Mouse (Mus musculus): Measurements from ENCODE around the gene Arrdc2. TPM values are rescaled to one million over a fixed set of nuclear protein-coding genes. Genes with fewer than 3 reads are reported as not detected.

Arrdc2 gene
- total RNA-seq, 2 experiments from 2014 or later = 9.2 to 10.2 TPM

DNA sequence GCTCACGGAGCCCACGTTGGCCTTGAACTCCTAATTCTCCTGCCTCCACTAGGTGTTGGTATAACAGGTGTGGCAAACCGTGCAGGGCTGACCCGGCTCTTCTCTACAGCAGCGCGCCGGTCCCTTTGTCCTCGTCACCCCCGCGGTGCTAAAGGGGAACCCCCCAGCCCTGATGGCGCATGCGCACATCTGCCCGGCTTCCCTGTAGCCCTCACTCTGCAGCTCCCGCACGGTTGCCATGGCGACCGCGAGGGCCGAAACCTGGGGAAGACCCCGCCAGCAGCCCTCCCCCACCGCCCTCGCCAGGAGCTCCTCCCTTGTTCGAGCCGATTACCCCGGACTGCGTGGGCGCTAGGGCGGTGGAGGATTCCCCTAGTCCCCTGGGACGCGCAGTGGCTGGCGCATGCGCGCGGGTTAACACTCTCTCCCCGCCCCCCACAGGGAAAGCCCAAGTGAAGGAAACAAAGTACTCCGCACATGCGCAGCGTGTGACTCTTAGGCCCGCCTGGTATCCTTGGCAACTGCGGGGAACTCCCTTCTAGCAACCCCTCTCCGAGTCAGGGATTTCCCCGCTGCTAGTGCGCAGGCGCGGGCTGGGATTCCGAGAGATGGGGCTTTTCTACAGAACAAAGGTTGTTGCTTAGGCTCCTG, 26.0 kb upstream of the Arrdc2 start:
- peak; percentile 99 for DNase-seq (ENCODE audit: low spot score)
- intact Hi-C loops (cut with DNase I) = no loop called here

DNA sequence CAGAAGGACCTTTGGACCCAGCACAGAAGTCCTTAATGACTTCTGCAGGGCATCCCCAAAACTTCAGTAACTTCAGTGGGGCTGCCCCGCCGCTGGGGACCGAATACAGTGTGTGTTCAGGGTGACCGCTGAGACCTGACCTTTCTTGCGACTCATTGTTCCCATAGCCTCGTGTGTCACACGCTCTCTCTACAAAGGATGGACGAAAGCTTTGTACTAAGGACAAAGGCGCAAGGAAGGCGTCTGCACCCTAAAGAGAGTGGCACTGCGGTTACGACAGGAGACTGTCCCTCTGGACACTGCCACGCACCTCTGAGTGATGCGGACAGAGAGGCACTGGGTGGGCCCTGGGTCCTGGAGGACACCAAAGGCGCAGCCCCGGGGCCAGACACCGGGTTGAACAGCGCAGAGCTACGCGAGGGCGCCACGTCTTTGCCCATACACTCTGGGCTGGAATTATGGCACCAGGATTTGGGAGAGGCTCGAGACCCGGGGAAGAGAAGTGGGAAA, 25.2 kb upstream of the Arrdc2 start:
- intact Hi-C loops (cut with DNase I) = no loop called here
- no peak for DNase-seq (ENCODE audit: low spot score)

GRCm38 (mm10) chr8:70863956-70864711, 24.6 kb upstream of the Arrdc2 start:
- intact Hi-C loops (cut with DNase I) = no loop called here
- no peak for DNase-seq (ENCODE audit: low spot score)

- DNase-seq (ENCODE audit: low spot score) = no peak
- intact Hi-C loops (cut with DNase I) = no loop called here
These were observed 23.5 kb upstream of the Arrdc2 start, which contains the start of gene Kcnn1 for GRCm38 (mm10) chr8:70862824-70863641. Gene Kcnn1, minus strand, starts transcription at chr8:70863258.

DNA sequence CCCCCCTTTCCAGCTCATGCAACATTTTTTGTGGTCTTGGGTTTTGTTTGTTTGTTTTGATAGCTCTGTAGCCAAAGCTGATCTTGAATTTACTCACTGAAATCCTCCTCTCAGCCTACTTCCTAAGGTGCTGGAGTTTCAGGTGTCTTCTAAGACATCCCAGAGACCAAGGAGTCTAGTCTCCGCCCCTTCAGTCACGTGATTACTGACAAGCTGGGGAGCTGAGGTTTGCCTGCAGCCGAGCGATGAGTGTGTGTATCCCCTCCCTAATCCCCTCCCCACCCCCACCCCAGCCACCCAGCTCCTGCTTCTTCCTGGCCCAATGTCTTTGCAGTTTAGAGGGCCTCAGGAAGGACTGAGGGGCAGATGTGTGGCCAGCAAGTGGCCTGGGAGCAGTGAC, 18.0 kb upstream of the Arrdc2 start:
- DNase-seq (ENCODE audit: low spot score) = no peak
- intact Hi-C loops (cut with DNase I) = no loop called here

DNA sequence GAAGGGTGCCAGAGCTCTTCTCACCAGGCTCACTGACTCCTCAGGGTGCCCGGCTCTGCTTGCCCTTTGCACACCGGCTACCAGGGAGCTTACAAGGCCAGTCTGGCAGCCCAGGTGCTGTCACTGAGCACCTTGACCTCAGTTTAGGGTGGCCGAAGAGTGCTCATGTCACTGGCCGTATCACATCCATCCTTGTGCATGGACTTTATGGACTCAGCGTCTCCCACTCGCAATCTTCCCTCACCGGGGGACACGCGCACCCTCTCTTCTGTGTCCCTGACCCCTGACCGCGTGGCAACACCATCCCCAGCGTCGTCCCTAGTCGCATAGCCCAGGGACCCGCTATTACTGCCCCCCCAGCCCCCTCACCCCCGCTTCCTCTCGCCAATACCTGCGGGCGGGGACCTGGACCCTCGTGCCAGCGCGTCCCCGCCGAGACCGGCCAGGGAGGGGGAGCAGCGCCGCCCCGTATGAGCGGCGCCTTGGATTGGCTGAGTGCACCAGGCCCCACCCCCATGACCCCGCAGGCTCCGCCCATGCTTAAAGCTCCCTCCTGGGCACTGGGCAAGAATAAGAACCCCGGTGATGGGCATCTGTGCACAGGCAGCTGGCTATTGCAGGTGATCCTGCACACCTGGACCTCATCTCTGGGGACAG, 17.1 kb upstream of the Arrdc2 start:
- DNase-seq (ENCODE audit: low spot score) = no peak
- intact Hi-C loops (cut with DNase I) = no loop called here

GRCm38 (mm10) chr8:70856028-70856427, 16.5 kb upstream of the Arrdc2 start:
- intact Hi-C loops (cut with DNase I) = no loop called here
- no peak for DNase-seq (ENCODE audit: low spot score)

DNA sequence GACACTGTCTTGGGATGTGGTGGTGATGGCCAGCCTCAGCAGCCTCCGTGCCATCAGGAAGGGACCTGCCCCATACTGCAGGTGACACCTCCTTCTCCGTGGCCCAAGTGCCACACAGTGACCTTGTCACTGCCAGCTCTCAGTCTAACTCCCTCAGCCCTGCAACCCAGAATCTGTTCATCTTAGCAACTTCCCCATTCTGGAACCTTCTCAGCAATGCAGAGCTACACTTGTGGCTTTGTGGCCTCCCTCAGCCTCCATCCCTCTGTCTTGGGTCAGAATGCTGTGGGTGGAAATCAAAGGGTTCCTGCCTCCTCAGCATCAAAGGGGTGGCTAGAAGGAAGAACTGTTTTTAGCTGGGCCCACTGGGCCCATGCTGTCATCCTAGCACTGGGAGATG, 14.3 kb upstream of the Arrdc2 start:
- DNase-seq (ENCODE audit: low spot score) = no peak
- intact Hi-C loops (cut with DNase I) = no loop called here

- DNase-seq (ENCODE audit: low spot score) = no peak
- intact Hi-C loops (cut with DNase I) = no loop called here
These were observed 13.2 kb upstream of the Arrdc2 start for GRCm38 (mm10) chr8:70852595-70853231.

DNA sequence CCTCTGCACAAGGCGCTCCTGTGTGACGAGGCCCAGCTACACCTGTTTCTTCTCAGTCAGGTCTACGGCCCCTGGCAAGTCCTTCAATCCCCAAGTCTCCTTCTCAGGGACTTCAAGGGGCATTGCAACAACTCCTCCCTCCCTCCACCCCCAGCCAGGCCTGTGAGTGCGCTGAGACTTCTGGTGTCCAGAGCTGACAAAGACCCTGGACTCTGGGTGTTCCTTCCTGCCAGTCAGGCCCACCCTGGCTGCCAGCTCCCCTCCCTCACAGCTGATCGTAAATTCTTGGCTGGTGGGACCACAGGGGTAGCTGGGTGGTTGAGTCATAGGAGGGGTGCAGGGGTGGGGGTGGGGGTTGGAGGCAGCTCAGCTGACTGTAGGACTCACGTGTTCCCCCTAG, 12.3 kb upstream of the Arrdc2 start:
- intact Hi-C loops (cut with DNase I) = no loop called here

GRCm38 (mm10) chr8:70850947-70851346, 11.4 kb upstream of the Arrdc2 start:
- DNase-seq (ENCODE audit: low spot score) = no peak
- intact Hi-C loops (cut with DNase I) = no loop called here

More for the DNA sequence above, 12.3 kb upstream of the Arrdc2 start:
- no peak for DNase-seq (ENCODE audit: low spot score)

GRCm38 (mm10) chr8:70850132-70850845, 10.8 kb upstream of the Arrdc2 start:
- intact Hi-C loops (cut with DNase I) = no loop called here
- DNase-seq (ENCODE audit: low spot score) = no peak

DNA sequence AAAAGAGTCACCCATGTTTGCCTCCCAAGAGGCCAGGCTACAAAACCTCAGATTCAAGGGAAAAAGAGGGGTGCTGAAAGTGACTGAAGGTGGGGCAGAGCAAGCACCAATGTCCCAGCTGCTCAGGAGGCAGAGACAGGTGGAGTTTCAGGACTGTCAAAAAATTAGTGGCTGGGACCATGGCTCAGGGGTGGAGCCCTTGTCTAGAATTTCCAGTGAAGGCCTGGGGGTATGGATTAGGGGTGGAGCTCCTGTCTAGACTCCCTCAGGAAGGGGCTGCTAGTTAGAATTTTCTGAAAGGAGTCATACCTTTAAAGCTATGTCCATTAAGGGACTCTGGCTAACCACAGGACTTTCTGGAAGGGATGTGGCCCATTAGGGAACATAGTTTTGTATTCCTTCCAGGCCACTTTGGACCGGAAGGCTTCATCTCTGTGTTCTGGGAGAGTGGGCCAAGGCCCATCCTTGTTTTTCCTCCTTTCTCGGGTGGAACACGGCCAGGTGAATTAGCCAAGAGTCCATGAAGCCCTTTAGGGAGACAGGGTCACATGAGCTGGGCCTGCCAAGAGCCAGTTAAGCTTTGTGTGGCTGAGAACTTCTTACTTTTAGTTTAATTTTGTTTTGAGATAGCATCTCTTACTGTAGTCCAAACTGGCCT, 9.9 kb upstream of the Arrdc2 start:
- intact Hi-C loops (cut with DNase I) = no loop called here
- peak; percentile 49 for DNase-seq (ENCODE audit: low spot score)

DNA sequence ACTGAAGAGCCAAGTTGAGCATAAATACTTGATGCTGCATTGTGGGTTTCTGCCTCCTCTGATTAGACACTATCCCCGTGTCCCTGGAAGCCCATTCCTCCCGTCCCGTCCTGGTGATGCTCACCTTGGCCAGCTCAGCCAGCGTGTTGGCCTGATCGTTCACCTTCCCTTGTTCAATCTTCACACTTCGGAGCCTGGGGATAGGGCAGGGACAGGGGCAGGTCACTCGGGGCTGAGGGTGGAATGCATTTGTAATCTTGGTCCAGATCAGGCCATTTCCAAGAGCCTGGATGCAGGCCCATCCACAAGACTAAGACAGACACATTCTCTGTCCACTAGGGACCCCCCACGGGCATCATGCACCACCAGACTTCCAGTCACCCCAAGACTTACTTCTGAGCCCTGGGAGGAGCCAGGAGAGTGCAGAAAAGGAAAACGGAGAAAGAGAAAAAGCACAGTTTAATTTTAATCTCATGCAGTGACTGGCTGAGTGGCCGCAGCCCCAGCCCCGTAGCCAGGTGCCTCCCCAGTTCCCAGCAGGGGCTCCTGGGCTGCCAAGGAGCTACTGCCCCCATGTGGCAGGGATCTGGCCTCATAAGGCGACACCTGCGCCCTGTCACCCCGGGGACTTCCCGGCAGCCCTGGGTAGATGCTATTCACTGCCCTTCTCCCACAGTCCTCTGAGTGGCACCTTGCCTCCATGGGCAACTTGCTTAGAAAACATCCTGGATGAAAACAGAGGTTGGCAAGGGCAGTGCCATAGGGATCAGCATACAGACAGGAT, 7.0 kb upstream of the Arrdc2 start:
- intact Hi-C loops (cut with DNase I) = no loop called here
- DNase-seq (ENCODE audit: low spot score) = no peak

DNA sequence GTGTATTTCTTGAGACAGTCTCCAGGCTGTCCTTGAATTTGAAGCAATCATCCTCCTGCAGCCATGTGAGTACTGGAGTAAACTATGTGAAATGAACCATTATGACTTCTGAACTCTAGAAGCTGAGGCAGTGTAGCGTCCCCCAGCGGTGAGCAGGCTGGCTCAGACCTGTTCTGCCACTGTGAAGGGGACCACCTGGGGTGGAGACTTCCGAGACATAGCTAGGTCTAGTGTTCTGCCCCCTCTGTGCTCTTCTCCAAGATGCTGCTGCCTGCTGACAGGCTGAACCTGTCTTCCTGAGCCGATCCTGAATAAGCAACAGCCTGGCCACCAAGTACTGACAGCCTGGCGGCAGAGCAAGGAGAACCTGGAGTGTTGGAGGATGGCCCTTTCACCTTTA, 5.6 kb upstream of the Arrdc2 start:
- no peak for DNase-seq (ENCODE audit: low spot score)
- intact Hi-C loops (cut with DNase I) = loop anchor here (2.0 kb wide), 1 partner anchor 50 kb away; no protein-coding TSS in a partner anchor

GRCm38 (mm10) chr8:70844523-70844922, 5.0 kb upstream of the Arrdc2 start:
- intact Hi-C loops (cut with DNase I) = loop anchor here (1.0 to 5.0 kb wide), 3 partner anchors 25 to 77 kb away; no protein-coding TSS in a partner anchor

GRCm38 (mm10) chr8:70843941-70844340, 4.4 kb upstream of the Arrdc2 start:
- DNase-seq (ENCODE audit: low spot score) = no peak
- intact Hi-C loops (cut with DNase I) = loop anchor here (1.0 to 5.0 kb wide), 4 partner anchors 25 to 124 kb away; no protein-coding TSS in a partner anchor

More at GRCm38 (mm10) chr8:70844523-70844922, 5.0 kb upstream of the Arrdc2 start:
- peak; percentile 66 for DNase-seq (ENCODE audit: low spot score)

Data from heart, postnatal 25 days (tissue).